Mouse (Mus musculus) heart, postnatal 0 days (tissue): ENCODE measurements around the gene Mov10.

ENCODE experiments used
- CTCF ChIP-seq: IDR thresholded peaks from 2 replicates; pipeline ENCODE4 v1.5.1; 2016; ENCODE audit warnings: antibody characterized with exemption, control low read depth, low read depth
- EP300 ChIP-seq: IDR thresholded peaks from 2 replicates; pipeline ENCODE4 v1.6.1; 2016; ENCODE audit warnings: antibody characterized with exemption, low read depth

GRCm38 (mm10) chr3:104800681-104801080 lies 17.7 kb downstream of the Mov10 start:
- TF ChIP-seq CTCF (no peak), EP300 (no peak)
